Mouse (Mus musculus): ENCODE measurements at regions not wholly inside any gene's neighbourhood (a gene's known extent, or its start where the extent isn't known, plus 50 kb on each side); places are given as distances from the start of the nearest gene placed in this dataset.
A peak's percentile ranks its signal among the peaks of the same experiment; 100 is the strongest.
"Not testable (repeated sequence)": the region's sequence is repeated elsewhere in the genome, so short reads cannot be mapped to it uniquely, and the experiment has no call there.

DNA sequence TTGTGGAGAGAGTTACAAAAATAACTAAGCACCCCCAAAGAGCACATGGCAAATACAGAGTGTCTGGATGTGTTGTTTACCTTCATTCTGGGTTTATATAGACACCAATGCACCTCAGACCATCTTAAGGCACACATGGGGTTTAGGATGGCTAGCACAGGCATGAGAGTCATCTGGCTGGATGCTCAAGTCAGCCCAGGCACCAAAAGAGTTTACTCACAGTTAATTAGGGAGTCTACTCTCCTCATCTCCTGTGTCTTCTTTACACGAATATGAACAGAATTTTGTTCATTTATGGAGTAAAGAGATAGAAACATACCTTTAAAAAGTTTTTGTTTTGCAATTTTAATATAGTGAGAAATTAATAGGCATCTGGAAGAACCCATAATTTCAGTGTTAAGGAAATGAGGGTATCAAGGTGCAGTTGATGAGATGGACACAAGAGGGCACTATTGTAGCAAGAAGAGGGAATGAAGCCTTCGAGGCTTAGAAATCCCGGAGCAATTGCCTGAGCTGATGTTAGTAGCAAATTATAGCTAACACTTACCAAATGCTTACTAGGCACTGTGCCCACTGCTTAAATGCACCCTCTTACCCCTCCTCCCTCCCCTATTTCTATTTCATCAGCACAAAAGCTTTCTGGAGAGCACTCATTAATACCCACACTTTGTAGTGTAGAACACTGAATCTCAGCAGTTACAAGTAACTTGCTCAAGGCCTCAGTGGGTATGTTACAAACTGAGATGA is 174.6 kb downstream of the Eepd1 start:
- DNase-seq = peak in 1 of 2 experiments; percentile 6

DNA sequence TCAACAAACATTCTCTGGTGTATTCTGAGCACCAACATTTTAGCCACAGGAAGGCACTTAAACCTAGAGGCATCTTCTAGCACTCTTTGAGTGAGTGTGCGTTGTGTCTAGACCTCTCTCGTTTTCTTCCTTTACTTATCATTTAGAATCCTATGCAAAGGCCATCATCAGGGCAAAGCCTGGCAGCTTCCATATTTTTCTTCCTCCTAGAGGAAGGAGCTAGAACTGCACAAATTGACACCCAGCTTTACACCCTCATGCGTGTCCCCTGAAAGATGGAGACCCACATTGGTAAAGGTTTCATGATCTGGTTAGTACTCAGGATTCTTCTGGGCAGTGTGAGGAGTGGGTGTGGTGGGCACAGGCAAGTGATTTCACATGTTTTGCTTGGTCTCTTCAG is 175.2 kb downstream of the Eepd1 start:
- DNase-seq = no peak

DNA sequence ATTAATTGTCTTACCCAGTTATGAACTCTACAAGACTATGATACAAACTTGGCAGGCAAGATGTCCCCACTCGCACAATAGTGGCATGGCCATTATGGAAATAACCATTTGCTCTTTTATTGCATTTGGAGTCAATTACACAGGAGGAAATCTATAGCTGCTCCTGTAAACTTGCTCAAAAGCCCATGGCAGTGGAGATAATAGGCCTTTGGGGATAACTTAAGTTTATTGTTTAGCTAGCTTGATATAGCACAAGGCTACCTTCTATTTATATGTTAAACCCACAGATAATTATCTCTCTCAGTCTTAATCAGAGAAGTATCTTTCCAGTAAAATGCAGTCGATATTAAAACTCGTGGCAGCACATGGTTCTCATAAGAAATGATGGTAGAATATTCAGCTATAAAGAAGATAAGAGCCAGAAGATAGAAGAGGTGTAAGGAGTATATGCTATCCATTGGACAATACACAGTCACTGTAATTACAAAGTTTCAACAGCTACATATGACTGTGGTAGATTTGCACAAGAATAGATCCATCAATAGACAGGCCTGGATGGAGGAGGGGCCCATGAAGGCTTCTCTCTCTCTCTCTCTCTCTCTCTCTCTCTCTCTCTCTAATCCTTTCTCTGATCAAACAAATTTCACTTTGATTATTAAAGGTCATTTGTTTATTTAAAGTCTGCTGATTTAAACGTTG is 202.4 kb downstream of the Eepd1 start:
- no peak for DNase-seq

DNA sequence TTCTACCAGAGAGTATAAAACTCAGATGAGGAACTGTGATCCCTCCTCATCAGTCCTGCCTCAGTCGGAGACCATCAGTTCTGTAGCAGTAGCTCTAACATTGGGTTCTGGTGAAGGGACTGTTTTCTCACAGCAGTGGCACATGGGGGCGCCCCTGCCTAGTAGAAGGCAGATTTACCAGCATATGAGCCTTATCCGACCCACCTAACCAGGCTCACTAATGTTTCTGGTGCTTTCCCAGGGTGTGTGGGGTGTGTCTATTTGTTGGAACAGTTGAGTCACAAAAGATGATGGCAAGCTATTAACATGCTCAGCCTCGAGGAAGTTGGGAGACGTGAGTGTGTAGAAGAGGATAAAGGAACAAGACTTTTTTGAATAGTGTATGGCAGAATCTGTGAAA is 212.3 kb downstream of the Eepd1 start:
- no peak for DNase-seq

DNA sequence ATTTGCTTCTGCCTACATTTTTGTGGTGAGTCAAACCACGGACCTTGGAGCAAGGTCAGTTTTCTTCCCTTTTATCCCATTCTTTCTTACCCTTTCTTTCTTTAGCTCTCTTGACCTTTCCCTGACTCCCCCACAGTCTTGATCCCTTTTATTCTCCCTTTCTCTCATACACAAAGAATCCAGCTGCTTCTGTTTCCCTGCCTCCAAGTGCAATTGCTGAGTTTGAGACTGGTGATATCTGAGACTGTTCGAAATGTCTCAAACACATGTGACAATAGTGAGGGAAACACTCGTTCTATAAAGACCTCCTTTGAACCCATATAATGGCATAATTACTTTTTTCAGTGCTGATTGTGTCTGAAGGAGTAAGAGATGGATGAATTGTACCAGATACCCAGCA is 213.7 kb downstream of the Eepd1 start:
- no peak for DNase-seq

DNA sequence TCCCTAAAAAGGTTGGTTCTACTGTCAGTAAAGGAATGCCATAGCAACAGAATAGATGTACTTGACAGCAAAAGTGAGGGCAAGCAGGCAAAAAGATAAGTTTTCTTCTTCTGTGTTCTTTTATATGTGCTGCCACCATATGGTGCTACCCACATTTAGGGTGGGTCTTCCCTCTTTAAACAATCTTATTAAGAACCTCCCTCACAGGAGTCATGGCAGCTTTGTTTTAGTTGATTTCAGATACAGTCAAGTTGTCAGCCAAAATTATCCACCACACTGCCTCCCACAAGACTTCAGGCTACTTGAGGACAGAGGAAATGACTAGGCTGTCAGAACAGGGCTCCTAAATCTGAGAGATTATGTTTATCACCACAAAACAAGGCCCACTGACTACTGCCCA is 232.3 kb downstream of the Eepd1 start:
- no peak for DNase-seq

DNA sequence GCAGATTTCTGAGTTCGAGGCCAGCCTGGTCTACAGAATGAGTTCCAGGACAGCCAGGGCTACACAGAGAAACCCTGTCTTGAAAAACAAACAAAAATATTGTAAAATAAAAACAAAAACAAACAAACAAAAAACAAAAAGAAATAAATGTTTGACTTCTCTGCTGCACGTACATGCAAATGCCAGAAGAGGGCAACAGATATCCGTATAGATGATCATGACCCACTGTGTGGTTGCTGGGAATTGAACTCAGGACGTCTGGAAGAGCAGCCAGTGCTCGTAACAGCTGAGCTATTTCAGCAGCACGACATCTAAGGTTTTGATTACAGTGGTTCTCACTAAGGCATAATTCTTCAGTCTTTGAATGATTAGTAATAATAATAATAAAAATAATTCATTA is 262.8 kb downstream of the Eepd1 start:
- no peak for DNase-seq

DNA sequence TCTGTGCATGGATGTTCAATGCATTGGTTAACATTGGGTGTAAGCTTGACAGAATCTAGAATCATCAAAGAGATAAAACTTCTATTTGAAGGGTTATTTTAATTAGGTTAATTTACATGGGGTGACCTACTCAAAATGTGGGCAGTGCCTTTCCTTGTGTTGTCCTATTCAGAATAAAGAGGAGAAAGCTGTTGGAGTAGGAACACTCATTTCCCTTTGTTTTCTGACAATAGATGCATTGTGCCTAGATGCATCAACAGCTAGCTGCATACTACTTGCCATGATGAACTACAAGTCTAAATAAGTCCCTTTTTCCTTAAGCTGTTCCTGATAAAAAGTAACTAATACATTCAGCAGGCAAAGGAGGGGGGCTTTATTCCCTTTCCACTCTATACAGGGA is 269.8 kb downstream of the Eepd1 start:
- no peak for DNase-seq

DNA sequence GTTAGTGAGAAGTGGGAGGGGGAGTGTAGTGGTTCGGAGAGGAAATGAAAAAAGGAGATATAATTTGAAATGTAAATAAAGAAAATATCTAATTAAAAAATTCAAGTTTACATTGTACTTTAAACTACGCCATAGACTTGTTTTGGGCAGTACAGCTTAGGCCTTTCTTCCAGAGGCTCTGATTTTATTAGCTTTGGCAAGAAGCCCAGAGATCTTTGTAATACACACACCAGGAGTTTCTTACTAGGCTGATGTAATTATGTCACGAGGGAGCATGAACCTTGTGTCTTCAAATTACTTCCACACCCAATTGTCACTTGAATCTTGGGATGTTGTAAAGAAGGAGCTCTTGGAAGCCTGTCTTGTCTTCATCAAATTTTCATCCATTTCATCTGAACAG is 292.6 kb downstream of the Eepd1 start:
- no peak for DNase-seq

DNA sequence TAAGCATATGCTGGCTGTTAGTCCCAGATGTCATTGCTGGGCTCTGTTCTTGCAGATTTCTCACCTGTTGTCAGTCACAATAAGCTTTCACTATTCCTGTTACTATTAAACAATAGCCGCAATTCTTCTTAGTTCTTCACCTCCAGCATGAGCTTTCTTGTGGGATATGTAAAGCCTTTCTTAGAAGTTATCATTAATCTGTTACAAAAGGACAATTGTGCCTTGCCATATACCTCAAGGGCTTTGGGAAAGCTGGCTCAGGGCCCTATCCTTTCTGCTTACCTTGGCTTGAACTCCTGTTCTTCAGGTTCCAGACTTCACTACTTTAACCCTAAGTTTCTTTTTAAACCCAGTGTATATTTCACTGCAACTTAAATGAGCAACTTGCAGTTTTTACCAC is 301.3 kb downstream of the Eepd1 start:
- DNase-seq = no peak

DNA sequence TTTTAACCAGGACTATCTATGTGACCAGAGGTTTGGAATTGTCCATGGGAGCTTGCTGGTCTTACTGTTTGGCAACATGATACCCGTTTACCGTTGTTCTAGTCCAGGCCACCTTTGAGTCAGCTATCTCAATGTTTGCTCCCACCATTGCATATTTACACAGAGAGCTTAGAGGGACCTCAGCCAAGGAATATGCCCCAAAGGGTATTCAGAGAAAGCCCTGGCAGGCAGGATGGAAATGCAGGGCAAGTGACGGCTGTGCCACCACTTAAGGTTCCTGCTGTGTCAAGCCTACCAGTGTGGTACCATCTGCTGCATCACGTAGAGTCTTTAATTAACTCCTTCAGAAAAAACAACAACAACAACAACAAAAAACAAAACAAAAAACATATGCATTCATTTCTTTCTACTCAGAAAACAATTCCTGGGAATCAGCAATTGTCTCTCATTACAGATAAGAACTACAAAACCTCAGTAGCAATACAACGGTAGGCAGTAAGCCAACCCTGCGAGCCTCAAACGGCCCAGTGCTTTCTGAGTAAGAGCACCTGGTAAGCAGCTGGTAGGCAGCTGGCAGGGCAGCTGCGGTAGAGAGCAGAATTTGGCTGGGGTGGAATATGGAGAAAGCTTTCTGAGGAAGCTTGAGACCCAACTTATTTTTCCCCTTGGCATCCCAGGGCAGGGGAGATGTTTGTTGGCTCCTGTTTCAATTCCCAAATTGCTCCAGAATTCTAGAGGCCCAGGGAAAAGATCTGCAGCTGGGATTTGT is 314.0 kb downstream of the Eepd1 start:
- DNase-seq = no peak

DNA sequence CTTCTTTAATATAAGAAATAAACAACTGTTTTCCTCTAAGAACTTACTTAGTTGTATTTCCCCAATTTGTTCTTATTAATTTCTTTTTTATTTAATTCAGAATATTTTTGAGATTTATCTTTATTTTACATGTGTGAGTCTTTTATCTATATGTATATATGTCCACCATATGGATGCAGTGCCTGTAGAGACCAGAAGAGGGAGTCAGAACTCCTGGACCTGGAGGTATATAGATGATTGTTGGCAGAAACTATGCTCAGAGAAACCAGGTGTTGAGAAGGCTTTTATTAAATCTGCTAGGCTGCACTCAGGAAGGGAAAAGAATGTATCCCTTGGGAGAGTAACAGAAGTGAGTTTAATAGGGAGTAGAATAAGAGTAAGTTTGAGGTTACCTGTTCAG is 328.2 kb downstream of the Eepd1 start:
- DNase-seq = no peak

DNA sequence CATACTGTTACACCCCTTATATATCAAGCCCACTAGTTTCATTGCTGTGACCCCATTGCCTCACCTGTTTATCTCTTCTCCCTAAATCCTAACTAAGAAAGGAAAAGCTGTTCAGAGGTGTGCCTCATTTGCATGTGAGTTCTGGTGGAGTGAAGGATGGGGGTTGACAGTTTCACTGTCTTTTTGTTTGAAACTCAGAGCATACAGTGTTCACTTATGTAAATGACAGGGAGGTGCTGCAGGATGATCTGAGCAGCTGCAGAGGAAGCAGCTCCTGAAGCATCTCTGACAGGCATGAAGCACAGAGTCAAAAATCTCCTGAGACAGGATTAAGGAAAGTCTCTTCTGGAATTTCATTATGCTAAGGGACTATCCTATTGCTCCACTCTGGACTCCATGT is 351.9 kb downstream of the Eepd1 start:
- DNase-seq = no peak

DNA sequence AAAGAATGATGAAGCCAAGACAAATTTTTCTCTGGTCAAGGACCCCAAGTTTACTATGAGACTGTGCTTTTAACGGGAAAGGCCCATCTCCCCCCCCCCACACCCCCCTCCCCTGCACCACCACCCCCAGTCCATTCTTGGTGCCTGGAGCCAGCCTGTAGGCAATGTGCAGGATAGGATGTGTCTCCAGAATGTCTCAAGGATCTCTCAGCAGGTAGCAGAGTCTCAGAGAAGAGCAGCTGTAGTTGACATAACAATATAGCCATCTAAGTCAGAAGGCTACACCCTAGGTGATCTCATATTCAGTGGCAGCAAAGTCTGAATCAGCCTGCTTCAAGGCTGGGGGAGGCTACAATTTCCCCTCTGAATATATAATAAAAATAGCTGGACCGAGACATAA is 368.6 kb downstream of the Eepd1 start:
- DNase-seq = not testable (repeated sequence)

DNA sequence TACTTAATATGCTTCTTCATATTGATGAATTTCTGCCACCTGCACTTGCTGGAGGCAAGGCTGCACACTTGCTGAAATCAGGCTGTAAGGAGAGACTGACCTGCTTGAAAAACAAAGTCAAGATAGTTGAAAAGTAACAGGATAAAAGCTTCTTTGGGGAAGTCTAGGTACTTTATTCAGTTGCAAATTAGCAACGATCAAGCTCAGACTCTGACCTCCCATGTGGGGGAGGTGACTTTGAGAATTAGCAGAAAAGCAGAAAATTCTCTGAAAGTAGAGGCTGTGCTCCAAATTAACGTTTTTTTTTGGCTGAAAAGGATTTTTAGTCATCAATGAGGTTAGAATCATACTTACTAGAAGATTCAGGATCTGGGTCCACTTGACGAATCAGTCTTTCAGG is 369.3 kb downstream of the Eepd1 start:
- DNase-seq = not testable (repeated sequence)

DNA sequence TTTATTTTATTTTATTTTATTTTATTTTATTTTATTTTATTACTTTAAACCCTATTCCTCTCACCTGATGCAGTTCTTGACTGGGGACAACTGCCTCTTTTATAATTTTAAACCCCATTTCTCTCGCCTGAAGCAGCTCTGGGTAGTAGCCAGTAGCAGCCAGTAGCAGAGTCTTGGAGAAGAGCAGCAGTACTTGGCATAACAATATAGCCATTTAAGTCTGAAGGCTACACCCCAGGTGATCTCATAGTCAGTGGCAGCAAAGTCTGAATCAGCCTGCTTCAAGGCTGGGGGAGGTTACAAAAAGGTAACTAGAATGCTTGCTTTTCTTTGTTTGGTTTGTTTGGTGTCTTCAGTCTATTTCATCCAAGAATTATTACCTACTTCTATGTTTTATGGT is 373.2 kb downstream of the Eepd1 start:
- no peak for DNase-seq

DNA sequence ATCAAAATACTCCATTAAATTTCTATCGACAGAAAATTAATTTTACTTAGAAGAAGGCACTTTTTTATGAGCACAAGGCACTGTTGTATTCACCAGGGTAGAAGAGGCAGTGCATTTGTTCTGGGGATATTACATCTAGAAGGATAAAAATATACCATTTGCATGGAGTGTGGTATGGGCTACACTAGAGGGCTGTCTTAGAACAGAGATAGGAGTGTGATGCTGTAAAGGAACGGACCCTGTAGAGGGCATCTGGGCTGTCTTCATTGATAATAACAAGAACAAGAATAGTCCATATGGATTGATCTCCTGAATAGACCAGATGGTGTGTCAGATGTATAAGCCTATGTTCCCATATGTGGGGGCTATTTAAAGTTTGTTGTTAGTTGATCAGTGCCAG is 388.9 kb downstream of the Eepd1 start:
- DNase-seq = no peak

DNA sequence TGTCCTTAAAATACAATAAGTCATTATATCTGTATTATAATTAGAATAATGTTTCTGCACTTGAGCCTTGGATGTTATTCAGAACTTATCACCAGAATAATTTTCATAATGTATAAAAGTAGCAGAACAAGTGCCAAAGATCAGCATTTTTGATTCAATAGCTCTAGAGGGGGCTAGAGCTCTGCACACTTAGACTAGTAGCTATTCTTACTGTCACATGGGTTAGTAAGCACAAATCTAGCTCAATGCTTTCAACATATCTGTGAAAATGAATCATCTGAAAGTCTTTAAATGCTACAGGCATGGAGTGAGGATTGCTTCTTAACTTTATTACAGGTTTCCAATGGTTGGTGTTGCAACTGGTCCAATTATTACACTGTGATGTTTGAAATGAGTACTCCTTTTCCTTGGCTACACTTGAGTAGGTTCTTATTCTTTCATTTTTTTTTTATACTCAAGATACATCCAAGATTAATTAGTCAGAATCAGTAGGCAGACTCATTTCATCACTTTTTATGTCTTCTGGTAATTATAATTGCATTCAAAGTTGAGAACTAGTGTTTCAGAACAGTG is 415.1 kb downstream of the Eepd1 start:
- DNase-seq = no peak
